Mouse (Mus musculus): Measurements from ENCODE around the gene Ppp1r15a. TPM values are rescaled to one million over a fixed set of nuclear protein-coding genes. Genes with fewer than 3 reads are reported as not detected.
A peak's percentile ranks its signal among the peaks of the same experiment; 100 is the strongest.

Gene Ppp1r15a
- 10 to 100 TPM; 27.5 to 33.4 TPM for polyA plus RNA-seq (2017; shearing (Covaris generic))

- peak; percentile 79 for ATAC-seq
These were observed at the start of gene Ppp1r15a, which contains the start of gene Plekha4 for GRCm38 (mm10) chr7:45525809-45526473. Gene Ppp1r15a (minus strand): TSS chr7:45526268. Gene Plekha4 (plus strand): TSS chr7:45526330.

- ATAC-seq = no peak
These were observed 48.7 kb upstream of the Ppp1r15a start for GRCm38 (mm10) chr7:45574472-45575379.

- ATAC-seq = no peak
These were observed 47.9 kb upstream of the Ppp1r15a start for GRCm38 (mm10) chr7:45573954-45574353.

DNA sequence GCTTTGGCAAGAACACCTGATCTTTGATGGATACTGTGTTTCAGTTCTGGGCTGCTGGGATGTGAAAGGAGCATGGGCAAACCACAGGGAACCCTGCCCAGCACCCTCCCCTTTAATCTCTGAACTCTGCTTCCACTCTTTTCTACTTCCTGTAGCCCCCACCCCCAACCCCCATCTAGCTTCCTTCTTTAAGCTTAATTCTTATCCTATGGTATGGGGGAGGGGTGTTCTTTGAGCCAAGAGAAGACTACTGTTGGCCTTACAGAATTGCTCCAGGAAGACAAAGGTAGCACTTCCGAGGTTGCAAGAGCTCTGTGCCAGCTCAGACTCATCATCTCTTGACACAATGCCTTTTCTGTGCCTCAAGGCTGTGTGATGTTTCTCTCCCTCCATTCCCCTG lies 45.9 kb upstream of the Ppp1r15a start:
- no peak for ATAC-seq

- peak; percentile 51 for ATAC-seq
These were observed 44.2 kb upstream of the Ppp1r15a start, which contains the start of gene Bcat2 for GRCm38 (mm10) chr7:45570103-45570741. Gene Bcat2 (plus strand): TSS chr7:45570153.

DNA sequence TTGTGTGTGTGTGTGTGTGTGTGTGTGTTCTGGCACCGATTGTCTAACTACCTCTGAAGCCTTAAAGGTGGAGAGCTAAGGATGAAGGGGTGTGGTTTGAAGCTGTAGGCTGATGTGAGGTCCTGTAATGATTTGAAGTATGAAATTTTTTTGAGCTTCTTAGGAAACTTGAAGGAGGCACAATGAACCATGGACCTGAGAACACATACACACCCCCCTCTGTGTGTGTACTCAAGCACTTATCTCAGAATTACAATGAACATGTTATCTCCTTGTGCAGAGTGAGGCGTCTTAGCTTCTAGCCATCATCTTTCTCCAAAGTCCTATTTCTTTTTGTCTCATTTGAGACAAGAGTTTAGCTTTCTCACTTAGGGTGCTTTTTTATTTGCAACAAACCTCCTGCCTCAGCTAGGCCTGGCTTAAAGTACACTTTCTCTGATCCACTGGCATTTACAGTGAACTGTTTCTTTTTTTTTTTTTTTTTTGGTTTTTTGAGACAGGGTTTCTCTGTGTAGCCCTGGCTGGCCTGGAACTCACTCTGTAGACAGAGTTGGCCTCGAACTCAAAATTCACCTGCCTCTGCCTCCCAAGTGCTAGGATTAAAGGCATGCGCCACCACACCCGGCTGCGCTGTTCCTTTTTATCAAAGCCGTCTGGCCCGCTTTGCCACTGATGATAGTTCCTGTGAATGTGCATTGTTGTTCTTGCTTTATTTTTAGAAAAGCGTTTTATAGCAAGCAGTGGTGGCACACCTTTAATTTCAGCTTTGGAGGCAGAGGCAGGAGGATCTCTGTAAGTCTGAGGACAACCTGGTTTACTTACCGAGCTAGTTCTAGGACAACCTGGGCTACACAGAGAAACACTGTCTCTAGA lies 42.8 kb upstream of the Ppp1r15a start:
- peak; percentile 4 for ATAC-seq

- peak; percentile 97 for ATAC-seq
These were observed 41.9 kb upstream of the Ppp1r15a start for GRCm38 (mm10) chr7:45567780-45568516.

DNA sequence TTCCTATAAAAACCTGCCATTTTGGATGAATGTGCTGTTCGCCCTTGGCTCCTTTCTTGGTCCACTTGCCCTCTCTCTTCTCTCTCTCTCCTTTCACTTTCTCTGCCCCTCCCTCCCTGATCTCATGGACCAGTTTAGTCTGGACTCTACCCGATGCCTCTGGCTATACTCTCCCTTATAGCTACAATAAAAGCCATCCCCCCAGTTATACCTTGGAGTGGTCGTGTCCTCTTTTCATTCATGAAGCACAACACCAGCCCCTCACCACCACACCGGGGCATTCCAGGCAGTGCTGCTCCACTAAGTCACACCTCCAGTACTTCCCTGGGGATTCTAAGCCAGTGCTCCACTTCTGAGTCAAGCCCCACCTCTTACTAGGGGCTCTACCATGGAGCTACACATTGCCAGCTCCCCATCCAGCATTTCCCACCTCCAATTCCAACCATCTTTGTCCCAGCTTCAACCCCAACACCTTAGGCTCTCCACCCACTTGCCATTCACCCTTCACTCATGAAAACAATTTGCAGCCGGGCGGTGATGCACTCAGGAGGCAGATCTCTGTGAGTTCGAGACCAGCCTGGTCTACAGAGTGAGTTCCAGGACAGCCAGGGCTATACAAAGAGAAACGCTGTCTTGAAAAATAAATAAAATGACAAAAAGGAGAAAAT lies 41.2 kb upstream of the Ppp1r15a start:
- no peak for ATAC-seq

GRCm38 (mm10) chr7:45565446-45565845 lies 39.4 kb upstream of the Ppp1r15a start:
- no peak for ATAC-seq

DNA sequence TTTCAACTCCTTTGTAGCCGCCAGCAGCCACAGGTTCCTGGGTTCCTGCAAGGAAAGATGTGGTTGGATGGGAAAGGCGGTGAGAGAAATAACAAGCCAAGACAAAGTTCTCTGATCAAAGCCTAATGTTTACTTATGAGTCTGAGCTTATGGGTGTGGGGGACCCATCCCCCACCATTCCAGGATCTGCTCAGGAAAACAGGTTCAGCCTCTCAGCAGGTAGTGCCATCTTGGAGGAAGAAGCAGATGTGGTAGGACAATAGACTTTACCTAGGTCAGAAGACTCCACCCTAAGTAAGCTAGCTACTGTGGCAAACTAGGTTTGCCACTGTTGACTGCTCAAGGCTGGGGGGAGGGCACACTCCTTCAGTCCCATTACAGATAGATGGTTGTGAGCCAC lies 38.7 kb upstream of the Ppp1r15a start:
- no peak for ATAC-seq

DNA sequence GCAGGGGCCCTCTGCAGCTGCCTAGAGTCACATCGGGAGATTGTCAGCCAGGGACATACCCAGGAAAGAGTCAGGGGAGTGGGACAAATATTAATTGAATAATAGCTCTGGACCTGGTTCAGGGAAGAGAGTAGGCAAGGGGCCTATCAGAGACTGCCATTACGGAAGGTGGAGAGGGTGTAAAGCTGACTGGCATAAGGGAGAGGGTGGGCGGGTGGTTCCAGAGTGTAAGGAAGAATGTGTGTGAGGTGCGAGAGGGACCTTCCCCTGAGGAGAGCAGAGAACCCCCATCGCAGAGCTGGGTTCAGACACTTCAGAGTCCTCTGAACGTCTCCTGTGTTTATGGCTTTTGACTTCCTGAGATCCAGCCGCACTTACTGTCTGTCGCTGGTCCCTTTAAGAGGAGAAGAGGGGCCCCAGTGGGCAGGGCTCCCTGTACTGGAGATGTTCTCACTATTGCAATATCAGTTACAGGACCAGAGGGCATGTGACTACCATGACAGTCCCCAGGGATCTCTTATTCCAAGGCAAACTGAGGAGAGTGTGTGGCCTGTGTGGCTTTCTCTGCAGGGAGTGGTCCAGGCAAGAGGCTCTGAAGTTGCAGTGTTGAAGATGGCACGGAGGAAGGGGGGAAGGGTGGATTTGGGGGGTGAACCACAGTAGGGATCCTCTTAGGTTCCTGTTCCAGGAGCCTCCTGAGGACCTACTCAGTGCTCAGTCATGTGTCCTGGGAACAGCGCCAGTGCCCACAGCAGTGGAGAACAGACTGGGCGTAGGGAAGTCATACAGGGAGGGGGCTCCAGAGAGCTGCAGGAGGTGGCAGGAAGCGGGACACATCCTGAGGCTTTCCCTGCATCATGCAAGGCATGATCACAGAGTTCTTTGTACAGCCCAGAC lies 35.8 kb upstream of the Ppp1r15a start:
- ATAC-seq = no peak

DNA sequence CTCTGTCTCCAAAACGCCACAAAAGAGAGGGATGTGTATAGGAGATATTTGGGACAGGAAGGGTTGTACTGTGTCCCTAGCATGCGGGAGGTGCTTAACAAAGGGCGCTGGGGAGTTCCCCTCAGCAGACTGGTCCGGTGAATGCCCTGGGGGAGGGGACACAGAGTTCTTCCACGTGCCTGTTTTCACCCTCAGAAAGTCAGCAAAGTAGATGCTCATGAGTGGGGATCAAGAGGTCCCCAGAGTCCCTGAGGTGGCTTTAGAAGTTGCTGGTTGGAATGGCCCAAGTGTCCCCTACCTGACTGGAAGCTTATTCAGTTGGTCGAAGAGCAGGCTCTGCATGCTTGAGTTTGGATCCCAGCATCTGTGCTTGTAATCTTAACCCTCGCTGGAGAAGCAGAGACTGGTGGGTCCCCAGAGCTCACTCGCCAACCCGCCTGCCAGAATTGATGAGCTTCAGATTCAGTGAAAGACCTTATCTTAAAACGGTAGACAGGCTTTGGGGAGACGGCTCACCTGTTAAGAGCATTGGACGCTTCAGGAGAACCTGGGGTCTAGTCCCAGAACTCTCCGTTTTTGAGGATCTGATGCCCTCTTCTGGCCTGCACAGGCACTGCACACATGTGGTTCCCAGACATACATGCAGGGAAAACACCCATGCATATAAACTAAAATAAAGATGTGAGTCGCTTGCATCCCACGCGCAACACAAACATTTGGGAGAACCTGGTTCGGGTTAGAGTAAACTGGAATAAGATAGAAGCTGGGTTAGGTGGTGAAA lies 35.0 kb upstream of the Ppp1r15a start:
- peak; percentile 80 for ATAC-seq

GRCm38 (mm10) chr7:45560241-45560640 lies 34.2 kb upstream of the Ppp1r15a start:
- ATAC-seq = no peak

DNA sequence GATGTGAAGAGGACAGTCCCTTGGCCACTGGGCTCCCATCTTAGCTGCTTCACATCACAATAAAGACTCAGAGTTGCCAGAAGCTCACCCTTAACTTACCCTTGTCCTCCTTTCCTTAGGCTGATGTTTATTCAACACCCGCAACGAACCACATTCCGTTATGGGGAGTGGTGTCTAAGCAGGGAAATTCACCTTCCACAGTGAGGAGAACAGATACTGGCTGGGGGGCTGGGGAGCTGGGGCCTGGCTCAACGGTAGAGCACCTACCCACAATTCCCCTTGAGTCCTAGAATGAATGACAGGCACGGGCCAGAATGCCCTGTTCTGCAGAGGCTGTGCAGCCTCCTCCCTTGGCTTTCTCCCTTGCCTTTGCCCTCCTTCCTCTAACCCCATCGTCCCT lies 32.8 kb upstream of the Ppp1r15a start:
- no peak for ATAC-seq

DNA sequence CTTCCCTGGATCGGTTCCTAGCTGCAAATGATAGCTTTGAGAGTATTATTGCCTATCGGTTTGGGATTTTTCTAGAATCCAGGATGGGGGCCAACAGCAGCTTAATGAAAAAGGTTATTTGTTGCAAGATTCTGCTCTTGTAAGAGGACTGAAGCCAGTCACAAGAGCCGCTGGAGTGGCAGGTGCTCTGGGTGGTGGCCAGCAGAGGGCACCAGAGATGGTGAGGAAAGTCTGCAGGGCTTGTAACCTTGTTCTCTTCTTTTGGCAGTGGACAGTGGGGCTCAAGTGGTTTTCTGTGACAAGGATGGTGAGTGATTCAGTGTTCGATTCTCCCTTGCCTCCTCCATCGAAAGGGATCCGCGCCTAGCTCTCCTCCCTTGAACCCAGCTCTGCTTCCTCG lies 29.7 kb upstream of the Ppp1r15a start:
- ATAC-seq = peak; percentile 57

DNA sequence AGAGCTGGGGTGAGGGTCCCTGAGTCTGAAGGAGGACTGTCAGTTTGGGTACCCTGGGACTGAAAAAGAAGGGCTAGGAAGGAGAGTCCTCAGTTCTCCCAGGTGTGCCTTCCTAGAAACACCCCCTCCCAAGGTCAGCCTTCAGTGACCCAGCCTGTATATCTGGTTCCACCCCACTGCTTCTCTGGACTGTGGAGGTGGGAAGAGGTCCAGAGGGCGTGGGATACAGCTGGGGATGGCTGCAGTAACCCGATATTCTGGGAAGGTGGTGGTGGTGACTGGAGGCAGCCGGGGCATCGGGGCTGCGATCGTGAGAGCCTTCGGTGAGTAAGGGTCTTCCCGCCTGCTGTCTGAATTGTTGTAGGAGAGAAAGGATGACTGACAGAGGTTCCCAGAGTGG lies 28.7 kb upstream of the Ppp1r15a start, which contains the start of gene Hsd17b14:
Gene Hsd17b14, plus strand, starts transcription at position 150 of the 400 bp plus-strand sequence.
- ATAC-seq = no peak

DNA sequence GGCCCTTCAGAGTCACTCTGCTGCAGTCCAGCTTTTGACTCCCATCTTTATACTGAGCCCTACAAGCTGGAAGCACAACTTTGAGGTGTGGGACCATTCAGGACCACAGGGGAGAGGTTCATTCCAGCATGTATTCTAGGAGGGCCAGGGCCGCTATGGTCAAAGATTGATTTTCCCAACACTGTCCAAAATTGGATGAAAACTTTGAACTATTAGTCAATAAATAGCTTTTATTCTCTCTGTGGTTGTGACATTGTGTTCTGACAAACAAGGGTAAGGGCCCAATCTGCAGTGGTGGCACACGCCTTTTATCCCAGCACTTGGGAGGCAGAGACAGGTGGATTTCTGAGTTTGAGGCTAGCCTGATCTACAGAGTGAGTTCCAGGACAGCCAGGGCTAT lies 27.9 kb upstream of the Ppp1r15a start:
- no peak for ATAC-seq

DNA sequence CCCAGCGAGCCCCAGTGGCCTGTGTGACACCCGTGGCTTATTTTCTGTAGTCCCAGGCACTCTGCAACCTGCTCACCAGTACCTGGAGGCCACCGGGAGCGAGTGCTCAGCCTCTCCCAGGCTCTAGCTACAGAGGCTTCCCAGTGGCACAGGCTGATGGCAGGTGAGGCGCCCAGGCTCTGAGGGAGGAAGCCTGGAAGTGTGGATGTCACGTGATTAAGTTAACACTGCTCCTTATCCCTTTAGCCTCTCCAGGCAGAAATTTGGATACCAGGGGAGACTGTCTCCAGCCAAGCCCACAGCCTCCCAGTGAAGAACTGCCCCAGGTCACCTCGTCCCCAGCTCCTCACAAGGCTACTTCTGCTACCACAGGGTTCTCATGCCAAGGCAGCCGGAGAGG lies 27.5 kb upstream of the Ppp1r15a start:
- ATAC-seq = no peak

DNA sequence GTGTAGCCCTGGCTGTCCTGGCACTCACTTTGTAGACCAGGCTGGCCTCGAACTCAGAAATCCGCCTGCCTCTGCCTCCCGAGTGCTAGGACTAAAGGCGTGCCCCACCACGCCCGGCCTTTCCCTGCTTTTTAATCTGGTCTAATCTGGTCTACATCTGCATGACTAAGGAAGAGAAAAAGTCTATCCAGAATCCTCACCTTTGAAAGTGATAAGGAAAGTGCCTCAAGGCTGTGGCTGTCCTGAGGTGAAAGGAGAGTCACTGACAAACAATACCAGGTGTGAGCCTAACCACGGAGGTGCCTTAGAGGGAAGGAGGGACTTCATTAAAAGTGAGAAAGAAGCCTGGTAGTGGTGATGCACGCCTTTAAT lies 25.4 kb upstream of the Ppp1r15a start:
- ATAC-seq = no peak
